Mouse (Mus musculus): Measurements from ENCODE around the gene Tmem132d. TPM values are rescaled to one million over a fixed set of nuclear protein-coding genes. Genes with fewer than 3 reads are reported as not detected.

Gene Tmem132d
- polyA plus RNA-seq, 1 experiment = not detected

- TF ChIP-seq POLR2A (IDR thresholded peaks at IDR 0.05; ENCODE audit: low read depth, low read length) (no peak), CTCF (IDR thresholded peaks at IDR 0.05; ENCODE audit: borderline replicate concordance, insufficient read depth, low read length) (no peak)
These were observed 506.2 kb downstream of the Tmem132d start for GRCm38 (mm10) chr5:127926686-127927085.

GRCm38 (mm10) chr5:127924106-127924505, 508.8 kb downstream of the Tmem132d start:
- no peak overlapping the region for H3K4me3 ChIP-seq (ENCODE audit: insufficient read depth, low read length)
- TF ChIP-seq CTCF (IDR thresholded peaks at IDR 0.05; ENCODE audit: borderline replicate concordance, insufficient read depth, low read length) = no peak
- H3K27ac ChIP-seq (ENCODE audit: insufficient read depth, low read length) = no peak overlapping the region
- no peaks in the 10 kb centered on the region for H3K4me1 ChIP-seq (ENCODE audit: control insufficient read depth, insufficient read depth, low read length)

More at GRCm38 (mm10) chr5:127926686-127927085, 506.2 kb downstream of the Tmem132d start:
- H3K27ac ChIP-seq (ENCODE audit: insufficient read depth, low read length) = no peak overlapping the region
- H3K4me1 ChIP-seq (ENCODE audit: control insufficient read depth, insufficient read depth, low read length) = no peaks in the 10 kb centered on the region
- H3K4me3 ChIP-seq (ENCODE audit: insufficient read depth, low read length) = no peak overlapping the region

DNA sequence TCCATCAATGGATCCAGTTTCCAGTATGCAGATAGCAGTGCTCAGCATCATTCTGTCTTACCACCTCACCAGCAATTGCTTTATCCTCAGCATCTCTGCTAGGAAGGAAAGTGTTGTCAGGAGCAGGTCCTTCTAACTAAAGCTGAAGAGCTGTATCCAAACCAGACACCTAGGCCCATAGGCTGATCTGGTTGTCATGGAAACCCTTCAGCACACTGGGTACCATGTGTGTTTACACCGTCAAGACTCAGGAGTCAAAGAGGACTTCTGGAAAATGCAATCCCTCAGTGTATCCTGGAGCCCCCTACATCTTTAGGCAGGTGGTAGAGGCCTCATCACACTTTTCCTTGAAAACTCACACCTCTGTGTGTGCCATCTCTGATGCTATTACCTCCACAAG, 513.7 kb downstream of the Tmem132d start:
- TF ChIP-seq CTCF (IDR thresholded peaks at IDR 0.05; ENCODE audit: borderline replicate concordance, insufficient read depth, low read length) = no peak
- TF ChIP-seq POLR2A (IDR thresholded peaks at IDR 0.05; ENCODE audit: low read depth, low read length) = no peak
- H3K4me3 ChIP-seq (ENCODE audit: insufficient read depth, low read length) = no peak overlapping the region
- no peak overlapping the region for H3K27ac ChIP-seq (ENCODE audit: insufficient read depth, low read length)
- H3K4me1 ChIP-seq (ENCODE audit: control insufficient read depth, insufficient read depth, low read length) = no peaks in the 10 kb centered on the region

DNA sequence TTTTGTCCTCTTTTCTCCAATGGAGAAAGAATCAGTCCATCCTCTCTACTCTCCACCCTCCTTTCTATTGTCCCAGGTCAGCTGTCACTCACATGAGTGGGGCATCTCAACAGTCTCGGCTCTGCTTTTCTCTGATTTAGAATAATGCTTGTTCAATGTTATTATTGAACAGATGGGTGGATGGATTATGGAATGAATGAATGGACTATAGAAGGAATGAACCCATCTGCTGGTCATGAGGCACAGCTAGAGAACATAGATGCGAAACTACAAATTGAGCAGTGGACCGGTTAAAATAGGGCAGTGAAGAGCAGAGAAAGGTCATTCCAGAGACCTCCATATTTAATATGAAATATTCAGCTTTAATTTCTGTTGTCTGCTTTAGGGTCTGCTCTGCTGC, 514.5 kb downstream of the Tmem132d start:
- H3K4me1 ChIP-seq (ENCODE audit: control insufficient read depth, insufficient read depth, low read length) = no peaks in the 10 kb centered on the region
- H3K27ac ChIP-seq (ENCODE audit: insufficient read depth, low read length) = no peak overlapping the region
- TF ChIP-seq POLR2A (IDR thresholded peaks at IDR 0.05; ENCODE audit: low read depth, low read length) (no peak), CTCF (IDR thresholded peaks at IDR 0.05; ENCODE audit: borderline replicate concordance, insufficient read depth, low read length) (no peak)
- H3K4me3 ChIP-seq (ENCODE audit: insufficient read depth, low read length) = no peak overlapping the region

DNA sequence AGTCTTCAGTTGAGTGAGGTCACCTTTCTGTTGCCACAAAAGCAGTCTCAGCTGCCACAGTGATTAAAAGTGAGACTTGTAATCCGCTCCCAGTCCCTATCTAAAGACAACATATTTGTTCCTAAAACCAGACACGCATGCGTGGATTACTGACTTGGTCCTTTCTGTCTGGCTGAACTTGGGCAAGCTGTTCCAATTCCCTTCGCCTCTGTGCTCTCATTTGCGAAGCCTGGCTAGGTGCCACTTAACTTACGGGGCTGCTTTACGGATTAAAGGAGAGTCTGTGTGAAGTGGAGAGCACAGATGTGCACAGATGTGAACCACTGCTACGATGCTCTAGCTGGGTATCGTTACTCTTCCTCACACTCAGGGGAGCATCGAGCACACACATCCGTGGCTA, 518.7 kb downstream of the Tmem132d start:
- H3K4me1 ChIP-seq (ENCODE audit: control insufficient read depth, insufficient read depth, low read length) = no peaks in the 10 kb centered on the region
- H3K27ac ChIP-seq (ENCODE audit: insufficient read depth, low read length) = no peak overlapping the region
- TF ChIP-seq POLR2A (IDR thresholded peaks at IDR 0.05; ENCODE audit: low read depth, low read length) (no peak), CTCF (IDR thresholded peaks at IDR 0.05; ENCODE audit: borderline replicate concordance, insufficient read depth, low read length) (no peak)
- no peak overlapping the region for H3K4me3 ChIP-seq (ENCODE audit: insufficient read depth, low read length)

GRCm38 (mm10) chr5:127911603-127912002, 521.3 kb downstream of the Tmem132d start:
- Histone ChIP-seq H3K4me1 (ENCODE audit: control insufficient read depth, insufficient read depth, low read length) (no peaks in the 10 kb centered on the region), H3K4me3 (ENCODE audit: insufficient read depth, low read length) (no peak overlapping the region), H3K27ac (ENCODE audit: insufficient read depth, low read length) (no peak overlapping the region)
- no peak for TF ChIP-seq CTCF (IDR thresholded peaks at IDR 0.05; ENCODE audit: borderline replicate concordance, insufficient read depth, low read length)
- TF ChIP-seq POLR2A (IDR thresholded peaks at IDR 0.05; ENCODE audit: low read depth, low read length) = no peak

GRCm38 (mm10) chr5:127910356-127910755, 522.5 kb downstream of the Tmem132d start:
- TF ChIP-seq POLR2A (IDR thresholded peaks at IDR 0.05; ENCODE audit: low read depth, low read length) (no peak), CTCF (IDR thresholded peaks at IDR 0.05; ENCODE audit: borderline replicate concordance, insufficient read depth, low read length) (no peak)
- no peak overlapping the region for H3K27ac ChIP-seq (ENCODE audit: insufficient read depth, low read length)
- H3K4me1 ChIP-seq (ENCODE audit: control insufficient read depth, insufficient read depth, low read length) = no peaks in the 10 kb centered on the region
- H3K4me3 ChIP-seq (ENCODE audit: insufficient read depth, low read length) = no peak overlapping the region

DNA sequence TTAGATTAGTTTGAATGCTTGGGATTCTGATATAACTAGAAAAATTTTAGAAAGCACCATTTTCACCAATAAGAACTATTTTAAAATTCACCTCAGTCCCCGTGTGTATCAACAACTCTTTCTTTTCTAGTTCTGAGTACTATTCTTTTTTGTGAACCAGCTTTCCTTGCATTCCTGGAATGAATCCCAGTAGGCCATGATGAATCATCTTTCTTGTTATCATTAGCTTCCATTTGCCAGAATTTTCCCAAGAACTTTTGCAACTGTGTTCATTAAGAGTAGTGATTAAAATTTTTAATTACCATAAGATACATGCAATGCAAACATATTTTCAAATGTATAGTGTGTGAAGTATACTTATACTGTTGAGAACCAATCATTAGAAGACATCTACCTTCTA, 537.7 kb downstream of the Tmem132d start:
- no peak overlapping the region for H3K4me3 ChIP-seq (ENCODE audit: insufficient read depth, low read length)
- no peak overlapping the region for H3K27ac ChIP-seq (ENCODE audit: insufficient read depth, low read length)
- no peaks in the 10 kb centered on the region for H3K4me1 ChIP-seq (ENCODE audit: control insufficient read depth, insufficient read depth, low read length)
- TF ChIP-seq POLR2A (IDR thresholded peaks at IDR 0.05; ENCODE audit: low read depth, low read length) (no peak), CTCF (IDR thresholded peaks at IDR 0.05; ENCODE audit: borderline replicate concordance, insufficient read depth, low read length) (no peak)

GRCm38 (mm10) chr5:127885566-127886505, 547.0 kb downstream of the Tmem132d start:
- TF ChIP-seq POLR2A (IDR thresholded peaks at IDR 0.05; ENCODE audit: low read depth, low read length) (no peak), CTCF (IDR thresholded peaks at IDR 0.05; ENCODE audit: borderline replicate concordance, insufficient read depth, low read length) (no peak)
- no peak overlapping the region for H3K27ac ChIP-seq (ENCODE audit: insufficient read depth, low read length)
- H3K4me3 ChIP-seq (ENCODE audit: insufficient read depth, low read length) = no peak overlapping the region
- H3K4me1 ChIP-seq (ENCODE audit: control insufficient read depth, insufficient read depth, low read length) = no peaks in the 10 kb centered on the region

DNA sequence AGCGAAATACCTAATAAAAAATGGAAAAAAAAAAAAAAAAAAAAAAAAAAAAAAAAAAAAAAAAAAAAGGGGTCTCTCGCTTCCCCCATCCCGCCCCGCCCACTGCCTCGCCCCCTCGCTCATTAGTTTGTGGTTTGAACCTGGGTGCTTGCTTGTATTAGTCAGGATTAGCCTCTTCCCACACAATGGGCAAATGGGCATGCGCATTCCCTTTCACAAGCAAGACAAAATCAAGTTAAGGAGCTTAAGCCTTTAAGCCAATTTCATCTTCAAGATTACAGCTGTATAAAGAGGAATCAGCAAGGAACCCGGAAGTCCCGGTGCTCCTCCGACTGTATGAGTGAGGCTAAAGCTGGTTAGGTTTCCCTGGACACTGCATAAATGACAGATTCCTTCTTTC, 549.9 kb downstream of the Tmem132d start:
- no peaks in the 10 kb centered on the region for H3K4me1 ChIP-seq (ENCODE audit: control insufficient read depth, insufficient read depth, low read length)
- no peak overlapping the region for H3K4me3 ChIP-seq (ENCODE audit: insufficient read depth, low read length)
- H3K27ac ChIP-seq (ENCODE audit: insufficient read depth, low read length) = no peak overlapping the region
- no peak for TF ChIP-seq POLR2A (IDR thresholded peaks at IDR 0.05; ENCODE audit: low read depth, low read length)

All from embryonic fibroblast, embryonic 13.5 days (primary cell).